In genomic region chr1:131954242-131954865, GRCm38 (mm10) we compare ENCODE assay signal across 1 mouse cellular context.
A peak's percentile ranks its signal among the peaks of the same experiment; 100 is the strongest.
TF ChIP-seq lines count a peak whose summit lies in the region.

No protein-coding gene starts in this region.

TF ChIP-seq in MEL, 35 proteins besides CTCF, POLR2A, EP300 and RAD21 (continued from another document):
- TF ChIP-seq BHLHE40 (IDR thresholded peaks at IDR 0.05; ENCODE audit: borderline replicate concordance, low read depth, low read length) (0 out of 2 replicates have a peak, but pooled peaks have one; percentile 23), MEF2A (IDR thresholded peaks at IDR 0.05; ENCODE audit: extremely low read depth, insufficient replicate concordance, low read depth, low read length, poor library complexity, severe bottlenecking) (no peak), POLR2AphosphoS5 (IDR thresholded peaks at IDR 0.05; ENCODE audit: borderline replicate concordance, low read depth, low read length) (no peak), HCFC1 (IDR thresholded peaks at IDR 0.05; ENCODE audit: low read depth, low read length) (peak; percentile 40; the same call in 1 of the 2 replicates), CHD1 (IDR thresholded peaks at IDR 0.05; ENCODE audit: low read depth, low read length) (no peak), MXI1 (IDR thresholded peaks at IDR 0.05; ENCODE audit: low read depth, low read length) (peak; percentile 84), MYB (IDR thresholded peaks at IDR 0.05; ENCODE audit: low read depth, low read length) (peak; percentile 85), POLR2AphosphoS2 (IDR thresholded peaks at IDR 0.05; ENCODE audit: low read length) (no peak), MAX (IDR thresholded peaks at IDR 0.05; ENCODE audit: low read length) (peak; percentile 60; the same call in 1 of the 2 replicates), TAL1 (IDR thresholded peaks at IDR 0.05; ENCODE audit: low read length) (peak; percentile 68), SIN3A (IDR thresholded peaks at IDR 0.05; ENCODE audit: low read length) (peak; percentile 77), SMC3 (IDR thresholded peaks at IDR 0.05; ENCODE audit: low read depth, low read length) (no peak), RCOR1 (IDR thresholded peaks at IDR 0.05; ENCODE audit: low read depth, low read length) (no peak; the same call in 1 of the 2 replicates), E2F4 (IDR thresholded peaks at IDR 0.05; ENCODE audit: borderline replicate concordance, low read depth, low read length) (no peak), JUND (IDR thresholded peaks at IDR 0.05; ENCODE audit: low read depth, low read length) (no peak), NRF1 (IDR thresholded peaks at IDR 0.05; ENCODE audit: insufficient read depth, low read depth, low read length, poor library complexity, severe bottlenecking) (no peak), CHD2 (IDR thresholded peaks at IDR 0.05; ENCODE audit: low read length) (no peak), KAT2A (conservative IDR thresholded peaks at IDR 0.05; ENCODE audit: low read depth, low read length) (no peak), UBTF (IDR thresholded peaks at IDR 0.05; ENCODE audit: borderline replicate concordance, insufficient read depth, low read depth, low read length) (no peak), ZMIZ1 (IDR thresholded peaks at IDR 0.05; ENCODE audit: low read depth, low read length) (peak; percentile 17; the same call in 1 of the 2 replicates)
TF ChIP-seq in MEL: peak in this region for 17.
